Mouse (Mus musculus): ENCODE data around the gene Gm21973. TPM values are rescaled to one million over a fixed set of nuclear protein-coding genes. Genes with fewer than 3 reads are reported as not detected.

The Gm21973 gene
- total and polyA plus RNA-seq, 2 experiments from 2014 or later = not detected

GRCm38 (mm10) chr15:10332566-10332965, 7.4 kb downstream of the Gm21973 start:
- Histone ChIP-seq H3K4me1 (ENCODE audit: insufficient read depth, low read length) (no peaks in the 10 kb centered on the region), H3K36me3 (ENCODE audit: insufficient read depth, low read length) (no peaks in the 10 kb centered on the region), H3K4me2 (ENCODE audit: low read depth, low read length, poor library complexity, severe bottlenecking) (no peak overlapping the region), H3K27me3 (ENCODE audit: insufficient read depth, low read length) (no peaks in the 10 kb centered on the region), H3K9ac (replicated peaks; ENCODE audit: low read length, poor library complexity, severe bottlenecking) (no peak overlapping the region), H3K4me3 (ENCODE audit: low read depth, low read length) (no peak overlapping the region), H3K27ac (ENCODE audit: low read depth, low read length) (no peak overlapping the region), H3K9me3 (ENCODE audit: low read length) (no peaks in the 10 kb centered on the region)
- DNase-seq (ENCODE audit: low spot score) (no peak), ATAC-seq (ENCODE audit: low FRiP score) (no peak)
- no peak for TF ChIP-seq CTCF (IDR thresholded peaks at IDR 0.05)
- 100% methylated on average over 1 of the region's 1 CpGs for WGBS

DNA sequence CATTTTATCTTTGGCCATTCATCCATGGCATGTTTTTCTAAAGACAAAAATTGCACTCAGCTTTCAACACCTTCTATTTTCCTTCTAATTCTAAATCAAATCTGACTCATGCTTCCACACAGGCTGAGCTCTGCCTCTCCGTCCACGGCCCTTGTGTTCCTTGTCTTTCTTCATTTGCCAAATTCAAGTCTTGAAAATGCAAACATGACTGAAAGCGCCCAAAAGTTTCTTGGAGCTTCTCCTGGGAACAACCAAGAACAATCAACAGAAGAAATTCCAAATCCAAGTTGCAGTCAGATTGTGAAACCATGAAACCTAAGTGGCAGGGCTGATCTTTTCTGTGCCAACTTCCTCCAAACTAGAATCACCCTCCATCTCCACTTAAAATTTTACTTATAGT, 13.4 kb downstream of the Gm21973 start:
- Histone ChIP-seq H3K36me3 (ENCODE audit: insufficient read depth, low read length) (no peaks in the 10 kb centered on the region), H3K9ac (replicated peaks; ENCODE audit: low read length, poor library complexity, severe bottlenecking) (no peak overlapping the region), H3K4me1 (ENCODE audit: insufficient read depth, low read length) (no peaks in the 10 kb centered on the region), H3K4me3 (ENCODE audit: low read depth, low read length) (no peak overlapping the region), H3K9me3 (ENCODE audit: low read length) (no peaks in the 10 kb centered on the region), H3K27ac (ENCODE audit: low read depth, low read length) (no peak overlapping the region), H3K27me3 (ENCODE audit: insufficient read depth, low read length) (no peaks in the 10 kb centered on the region), H3K4me2 (ENCODE audit: low read depth, low read length, poor library complexity, severe bottlenecking) (no peak overlapping the region)
- no peak for TF ChIP-seq CTCF (IDR thresholded peaks at IDR 0.05)
- no peak for DNase-seq (ENCODE audit: low spot score)
- no peak for ATAC-seq (ENCODE audit: low FRiP score)
- WGBS = 71% methylated on average over 3 of the region's 3 CpGs

GRCm38 (mm10) chr15:10347044-10347443, 21.9 kb downstream of the Gm21973 start:
- no peak overlapping the region for H3K4me3 ChIP-seq (ENCODE audit: low read depth, low read length)
- H3K36me3 ChIP-seq (ENCODE audit: insufficient read depth, low read length) = no peaks in the 10 kb centered on the region
- no peak overlapping the region for H3K4me2 ChIP-seq (ENCODE audit: low read depth, low read length, poor library complexity, severe bottlenecking)
- H3K4me1 ChIP-seq (ENCODE audit: insufficient read depth, low read length) = no peaks in the 10 kb centered on the region
- 93% methylated on average over 6 of the region's 6 CpGs for WGBS
- H3K27me3 ChIP-seq (ENCODE audit: insufficient read depth, low read length) = no peaks in the 10 kb centered on the region
- ATAC-seq (ENCODE audit: low FRiP score) = no peak
- DNase-seq (ENCODE audit: low spot score) = no peak
- H3K9me3 ChIP-seq (ENCODE audit: low read length) = no peaks in the 10 kb centered on the region
- H3K27ac ChIP-seq (ENCODE audit: low read depth, low read length) = no peak overlapping the region
- TF ChIP-seq CTCF (IDR thresholded peaks at IDR 0.05) = no peak
- no peak overlapping the region for H3K9ac ChIP-seq (replicated peaks; ENCODE audit: low read length, poor library complexity, severe bottlenecking)

- Histone ChIP-seq H3K4me2 (ENCODE audit: low read depth, low read length, poor library complexity, severe bottlenecking) (no peak within 1 kb of the TSS), H3K36me3 (ENCODE audit: insufficient read depth, low read length) (no peaks in the 10 kb centered on the region), H3K4me1 (ENCODE audit: insufficient read depth, low read length) (no peaks in the 10 kb centered on the region), H3K9ac (replicated peaks; ENCODE audit: low read length, poor library complexity, severe bottlenecking) (no peak within 1 kb of the TSS), H3K9me3 (ENCODE audit: low read length) (no peaks in the 10 kb centered on the region), H3K4me3 (ENCODE audit: low read depth, low read length) (no peak within 1 kb of the TSS), H3K27me3 (ENCODE audit: insufficient read depth, low read length) (no peaks in the 10 kb centered on the region), H3K27ac (ENCODE audit: low read depth, low read length) (no peak within 1 kb of the TSS)
- no peak for TF ChIP-seq CTCF (IDR thresholded peaks at IDR 0.05)
- 81% methylated on average over 9 of the region's 9 CpGs for WGBS
- DNase-seq (ENCODE audit: low spot score) (no peak), ATAC-seq (ENCODE audit: low FRiP score) (no peak)
Observed at GRCm38 (mm10) chr15:10358039-10358948, 33.1 kb downstream of the Gm21973 start, which contains the start of gene Agxt2. Gene Agxt2, plus strand, starts transcription at chr15:10358532.

DNA sequence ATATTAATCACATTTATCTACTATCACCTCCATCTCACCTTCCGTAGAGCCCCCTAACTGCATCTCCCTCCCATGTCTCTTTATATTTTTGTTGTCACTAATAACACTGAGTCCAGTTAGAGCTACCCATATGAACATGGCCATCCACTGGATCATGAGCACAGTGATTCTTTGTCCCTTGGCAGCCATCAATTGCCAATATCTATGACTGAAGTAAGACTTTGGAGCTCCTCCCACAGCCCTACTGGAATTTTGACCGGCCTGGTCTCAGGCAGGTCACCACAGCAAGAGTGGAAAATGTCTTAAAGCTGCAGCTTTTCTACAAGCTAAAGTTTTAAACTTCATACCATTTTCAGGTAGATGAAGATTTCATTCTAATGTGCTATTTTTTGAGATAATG, 41.2 kb downstream of the Gm21973 start:
- no peak for ATAC-seq (ENCODE audit: low FRiP score)
- no peaks in the 10 kb centered on the region for H3K9me3 ChIP-seq (ENCODE audit: low read length)
- DNase-seq (ENCODE audit: low spot score) = no peak
- H3K27me3 ChIP-seq (ENCODE audit: insufficient read depth, low read length) = no peaks in the 10 kb centered on the region
- 90% methylated on average over 2 of the region's 2 CpGs for whole genome bisulfite sequencing
- H3K4me3 ChIP-seq (ENCODE audit: low read depth, low read length) = no peak overlapping the region
- no peak overlapping the region for H3K4me2 ChIP-seq (ENCODE audit: low read depth, low read length, poor library complexity, severe bottlenecking)
- H3K27ac ChIP-seq (ENCODE audit: low read depth, low read length) = no peak overlapping the region
- H3K4me1 ChIP-seq (ENCODE audit: insufficient read depth, low read length) = no peaks in the 10 kb centered on the region
- H3K36me3 ChIP-seq (ENCODE audit: insufficient read depth, low read length) = no peaks in the 10 kb centered on the region
- H3K9ac ChIP-seq (replicated peaks; ENCODE audit: low read length, poor library complexity, severe bottlenecking) = no peak overlapping the region
- no peak for TF ChIP-seq CTCF (IDR thresholded peaks at IDR 0.05)

GRCm38 (mm10) chr15:10375404-10375803, 50.2 kb downstream of the Gm21973 start:
- TF ChIP-seq CTCF (IDR thresholded peaks at IDR 0.05) = no peak
- H3K36me3 ChIP-seq (ENCODE audit: insufficient read depth, low read length) = no peaks in the 10 kb centered on the region
- WGBS = 82% methylated on average over 3 of the region's 3 CpGs
- no peaks in the 10 kb centered on the region for H3K9me3 ChIP-seq (ENCODE audit: low read length)
- H3K27ac ChIP-seq (ENCODE audit: low read depth, low read length) = no peak overlapping the region
- H3K4me3 ChIP-seq (ENCODE audit: low read depth, low read length) = no peak overlapping the region
- no peaks in the 10 kb centered on the region for H3K4me1 ChIP-seq (ENCODE audit: insufficient read depth, low read length)
- no peak overlapping the region for H3K4me2 ChIP-seq (ENCODE audit: low read depth, low read length, poor library complexity, severe bottlenecking)
- no peak for ATAC-seq (ENCODE audit: low FRiP score)
- no peaks in the 10 kb centered on the region for H3K27me3 ChIP-seq (ENCODE audit: insufficient read depth, low read length)
- no peak for DNase-seq (ENCODE audit: low spot score)
- H3K9ac ChIP-seq (replicated peaks; ENCODE audit: low read length, poor library complexity, severe bottlenecking) = no peak overlapping the region
